Mouse (Mus musculus) hindbrain, embryonic 10.5 days (tissue): ENCODE measurements at regions not wholly inside any gene's neighbourhood (a gene's known extent, or its start where the extent isn't known, plus 50 kb on each side); places are given as distances from the start of the nearest gene placed in this dataset.

Source experiments
- DNase-seq: peaks from one replicate; pipeline ENCODE4 v3.0.0-alpha.2; 2017; ENCODE audit warnings: low spot score
- H3K27ac ChIP-seq: fragments of 300-500 bp; sonication (generic); 2 replicates; pipeline ENCODE4 v1.5.1; 2016; ENCODE audit warnings: mild to moderate bottlenecking, moderate library complexity
- H3K27me3 ChIP-seq: fragments of 300-500 bp; sonication (generic); 2 replicates; pipeline ENCODE4 v1.6.1; 2016; ENCODE audit warnings: mild to moderate bottlenecking; ENCODE audit not compliant: poor library complexity, insufficient read depth, severe bottlenecking
- H3K36me3 ChIP-seq: fragments of 300-500 bp; sonication (generic); 2 replicates; pipeline ENCODE4 v1.6.1; 2016; ENCODE audit warnings: mild to moderate bottlenecking, moderate library complexity
- H3K4me1 ChIP-seq: fragments of 300-500 bp; sonication (generic); replicated peaks from 2 replicates; pipeline ENCODE4 v1.6.1; 2016; ENCODE audit warnings: mild to moderate bottlenecking
- H3K4me3 ChIP-seq: fragments of 300-500 bp; sonication (generic); 2 replicates; pipeline ENCODE4 v1.5.1; 2016; ENCODE audit warnings: mild to moderate bottlenecking, moderate library complexity
- H3K9me3 ChIP-seq: fragments of 300-500 bp; sonication (generic); 2 replicates; pipeline ENCODE4 v1.6.1; 2016; ENCODE audit warnings: mild to moderate bottlenecking, moderate library complexity
- WGBS: fragments of 180-500 bp; shearing (Covaris S2); methylation state at CpG from one replicate; pipeline ENCODE4 v1.1.7; 2016; 5-methylcytosine and 5-hydroxymethylcytosine counted together

GRCm38 (mm10) chr3:147963698-147964476 is 1026.5 kb downstream of the Adgrl2 start:
- H3K4me1 ChIP-seq = peaks cover 43% of the 10 kb centered on the region
- H3K4me3 ChIP-seq = no peak overlapping the region
- DNase-seq = no peak
- WGBS = 22% methylated on average over 13 of the region's 13 CpGs
- no peak overlapping the region for H3K27ac ChIP-seq
- H3K27me3 ChIP-seq = no peaks in the 10 kb centered on the region
- H3K36me3 ChIP-seq = no peaks in the 10 kb centered on the region
- H3K9me3 ChIP-seq = no peaks in the 10 kb centered on the region

DNA sequence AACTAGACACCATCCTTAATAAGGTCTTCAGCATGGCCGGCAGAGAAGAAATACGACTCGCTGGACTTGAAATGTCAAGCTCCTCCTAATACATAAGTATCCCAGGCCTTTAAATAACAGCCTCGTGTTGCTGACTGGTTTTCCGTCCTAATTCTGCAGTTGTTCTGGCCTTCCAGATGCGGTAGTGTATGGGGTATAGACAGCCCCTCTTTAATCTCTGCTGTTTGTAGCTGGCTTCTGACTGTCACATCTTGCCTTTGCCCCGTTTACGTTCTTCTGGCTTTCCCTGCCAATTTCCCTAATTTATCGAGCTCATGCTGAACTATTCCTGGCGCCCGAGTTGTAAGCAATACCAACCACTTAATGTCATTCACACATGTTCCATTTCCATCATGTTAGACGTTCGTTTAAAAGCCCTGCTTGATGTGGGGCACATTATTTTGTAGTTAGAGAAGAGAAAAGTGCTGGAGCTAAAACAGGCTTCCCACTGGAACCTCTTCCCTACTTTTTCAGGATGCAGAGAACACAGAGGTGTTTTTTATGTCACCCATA is 1042.2 kb downstream of the Adgrl2 start:
- H3K4me1 ChIP-seq = no peaks in the 10 kb centered on the region
- H3K4me3 ChIP-seq = no peak overlapping the region
- no peak for DNase-seq
- H3K27me3 ChIP-seq = no peaks in the 10 kb centered on the region
- H3K27ac ChIP-seq = no peak overlapping the region
- no peaks in the 10 kb centered on the region for H3K9me3 ChIP-seq
- no peaks in the 10 kb centered on the region for H3K36me3 ChIP-seq
- 88% methylated on average over 13 of the region's 13 CpGs for WGBS

DNA sequence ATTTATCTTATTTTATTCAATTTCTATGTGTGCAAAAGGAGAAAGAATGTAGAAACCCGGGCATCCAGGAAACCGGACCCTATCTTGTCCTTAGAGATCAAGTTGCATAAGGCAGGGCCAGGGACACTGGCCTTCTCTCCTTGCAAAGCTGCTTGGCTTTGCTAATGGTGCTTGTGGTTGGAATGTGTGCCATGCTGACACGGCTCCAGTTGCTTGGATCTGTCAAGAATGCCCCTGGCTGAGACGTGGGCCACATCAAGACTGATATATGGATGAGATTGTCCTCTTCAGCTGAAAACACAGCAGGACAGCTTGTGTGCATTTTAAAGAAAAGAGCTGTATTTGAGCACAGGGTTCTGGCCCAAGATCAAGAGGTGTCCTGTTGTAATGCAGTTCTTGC is 1047.0 kb downstream of the Adgrl2 start:
- H3K4me3 ChIP-seq = no peak overlapping the region
- H3K9me3 ChIP-seq = no peaks in the 10 kb centered on the region
- H3K36me3 ChIP-seq = no peaks in the 10 kb centered on the region
- WGBS = 76% methylated on average over 4 of the region's 4 CpGs
- no peaks in the 10 kb centered on the region for H3K4me1 ChIP-seq
- DNase-seq = no peak
- H3K27ac ChIP-seq = no peak overlapping the region
- H3K27me3 ChIP-seq = no peaks in the 10 kb centered on the region

GRCm38 (mm10) chr3:147930811-147931251 is 1059.5 kb downstream of the Adgrl2 start:
- Histone ChIP-seq H3K4me1 (peaks cover 5% of the 10 kb centered on the region; the same call in 1 of the 2 replicates), H3K9me3 (no peaks in the 10 kb centered on the region), H3K27ac (no peak overlapping the region), H3K36me3 (no peaks in the 10 kb centered on the region), H3K27me3 (no peaks in the 10 kb centered on the region), H3K4me3 (no peak overlapping the region)
- WGBS = 81% methylated on average over 6 of the region's 6 CpGs
- no peak for DNase-seq

GRCm38 (mm10) chr3:147920181-147920580 is 1068.0 kb downstream of the Ttll7 start:
- Histone ChIP-seq H3K4me3 (no peak overlapping the region), H3K9me3 (no peaks in the 10 kb centered on the region), H3K4me1 (peaks cover 4% of the 10 kb centered on the region; the same call in 1 of the 2 replicates), H3K36me3 (no peaks in the 10 kb centered on the region), H3K27me3 (no peaks in the 10 kb centered on the region), H3K27ac (no peak overlapping the region)
- DNase-seq = no peak
- 90% methylated on average over 2 of the region's 2 CpGs for WGBS

DNA sequence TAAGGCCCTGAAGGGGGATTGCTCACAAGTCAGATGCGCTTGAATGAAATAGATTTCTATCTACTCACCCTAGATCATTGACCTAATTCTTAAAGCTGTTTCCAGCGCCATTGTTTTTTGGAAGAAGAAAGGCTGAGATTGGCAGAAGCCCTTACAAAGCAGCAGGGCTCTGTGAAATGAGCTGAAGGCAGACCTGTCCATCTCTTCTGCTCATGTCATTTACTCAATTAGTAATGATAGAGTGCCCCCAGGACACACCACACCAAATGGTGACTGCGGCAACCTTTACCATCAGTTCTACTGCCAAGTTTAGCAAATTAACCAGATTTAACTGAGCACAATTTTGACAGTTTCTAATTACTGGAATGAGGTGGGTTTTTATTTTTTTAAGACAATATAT is 1067.5 kb downstream of the Ttll7 start:
- H3K4me3 ChIP-seq = no peak overlapping the region
- DNase-seq = no peak
- H3K27me3 ChIP-seq = no peaks in the 10 kb centered on the region
- 67% methylated on average over 3 of the region's 3 CpGs for WGBS
- no peak overlapping the region for H3K27ac ChIP-seq
- H3K36me3 ChIP-seq = no peaks in the 10 kb centered on the region
- H3K9me3 ChIP-seq = no peaks in the 10 kb centered on the region
- H3K4me1 ChIP-seq = peaks cover 4% of the 10 kb centered on the region; the same call in 1 of the 2 replicates

DNA sequence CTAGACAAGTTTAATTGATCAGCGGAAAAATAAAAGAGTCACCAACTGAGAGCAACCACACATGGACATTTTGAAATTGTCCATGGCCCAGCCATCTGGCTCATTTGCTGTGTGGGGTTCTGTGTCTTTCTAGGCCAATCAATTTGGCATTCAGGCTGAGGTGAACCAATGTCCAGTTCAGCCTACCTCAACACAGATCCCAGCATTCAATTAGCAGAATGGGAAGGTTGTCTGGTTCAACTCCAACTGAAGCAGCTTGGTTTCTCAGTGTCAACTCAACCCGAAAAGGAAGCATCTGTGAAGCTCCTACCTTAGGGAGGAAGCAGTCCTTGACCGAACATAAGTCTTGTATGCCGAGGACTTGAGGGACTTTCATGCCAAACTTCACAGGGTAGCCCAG is 1067.0 kb downstream of the Ttll7 start:
- Histone ChIP-seq H3K36me3 (no peaks in the 10 kb centered on the region), H3K27me3 (no peaks in the 10 kb centered on the region), H3K27ac (no peak overlapping the region), H3K4me1 (peaks cover 4% of the 10 kb centered on the region; the same call in 1 of the 2 replicates), H3K4me3 (no peak overlapping the region), H3K9me3 (no peaks in the 10 kb centered on the region)
- no peak for DNase-seq
- 90% methylated on average over 4 of the region's 4 CpGs for WGBS

- WGBS = 64% methylated on average over 1 of the region's 1 CpGs
- no peaks in the 10 kb centered on the region for H3K36me3 ChIP-seq
These were observed 1044.6 kb downstream of the Ttll7 start for GRCm38 (mm10) chr3:147896751-147897150.

DNA sequence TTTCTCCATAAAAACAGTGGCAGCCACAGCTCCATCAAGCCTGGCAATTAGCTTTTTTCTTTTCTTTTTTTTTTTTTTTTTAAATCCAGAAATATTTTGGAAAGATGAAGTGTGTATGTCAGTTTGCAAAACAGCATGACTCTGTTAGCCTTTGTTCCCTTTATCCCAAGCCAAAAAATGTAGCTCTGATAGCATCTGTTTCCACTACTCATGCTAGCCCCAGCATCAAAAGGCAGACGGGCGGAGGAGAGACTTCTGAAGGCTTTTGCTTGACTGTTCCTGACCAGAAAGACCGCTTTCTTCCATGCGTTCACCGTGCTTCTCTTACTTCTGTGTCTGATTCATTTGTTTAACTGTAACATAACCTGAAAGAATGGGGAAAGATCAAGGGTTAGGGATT is 1039.5 kb downstream of the Ttll7 start:
- DNase-seq = no peak

More at GRCm38 (mm10) chr3:147896751-147897150, 1044.6 kb downstream of the Ttll7 start:
- DNase-seq = no peak
- no peaks in the 10 kb centered on the region for H3K9me3 ChIP-seq
- H3K27ac ChIP-seq = no peak overlapping the region
- no peaks in the 10 kb centered on the region for H3K27me3 ChIP-seq
- no peak overlapping the region for H3K4me3 ChIP-seq
- no peaks in the 10 kb centered on the region for H3K4me1 ChIP-seq

GRCm38 (mm10) chr3:147886261-147886893 is 1034.2 kb downstream of the Ttll7 start:
- DNase-seq = no peak
- Histone ChIP-seq H3K4me3 (no peak overlapping the region), H3K27me3 (no peaks in the 10 kb centered on the region), H3K9me3 (no peaks in the 10 kb centered on the region), H3K36me3 (no peaks in the 10 kb centered on the region), H3K27ac (no peak overlapping the region), H3K4me1 (peaks cover 10% of the 10 kb centered on the region)
- 67% methylated on average over 10 of the region's 10 CpGs for WGBS

More for the DNA sequence above, 1039.5 kb downstream of the Ttll7 start:
- 77% methylated on average over 5 of the region's 5 CpGs for WGBS
- no peak overlapping the region for H3K4me3 ChIP-seq
- no peaks in the 10 kb centered on the region for H3K4me1 ChIP-seq
- H3K9me3 ChIP-seq = no peaks in the 10 kb centered on the region
- no peak overlapping the region for H3K27ac ChIP-seq
- no peaks in the 10 kb centered on the region for H3K27me3 ChIP-seq
- no peaks in the 10 kb centered on the region for H3K36me3 ChIP-seq

GRCm38 (mm10) chr3:147882936-147883645 is 1030.9 kb downstream of the Ttll7 start:
- peaks cover 10% of the 10 kb centered on the region for H3K4me1 ChIP-seq
- no peaks in the 10 kb centered on the region for H3K36me3 ChIP-seq
- H3K9me3 ChIP-seq = no peaks in the 10 kb centered on the region
- H3K4me3 ChIP-seq = no peak overlapping the region
- peak overlapping the region; percentile 66 for H3K27ac ChIP-seq
- H3K27me3 ChIP-seq = no peaks in the 10 kb centered on the region
- WGBS = 64% methylated on average over 10 of the region's 10 CpGs
- DNase-seq = peak; percentile 14

DNA sequence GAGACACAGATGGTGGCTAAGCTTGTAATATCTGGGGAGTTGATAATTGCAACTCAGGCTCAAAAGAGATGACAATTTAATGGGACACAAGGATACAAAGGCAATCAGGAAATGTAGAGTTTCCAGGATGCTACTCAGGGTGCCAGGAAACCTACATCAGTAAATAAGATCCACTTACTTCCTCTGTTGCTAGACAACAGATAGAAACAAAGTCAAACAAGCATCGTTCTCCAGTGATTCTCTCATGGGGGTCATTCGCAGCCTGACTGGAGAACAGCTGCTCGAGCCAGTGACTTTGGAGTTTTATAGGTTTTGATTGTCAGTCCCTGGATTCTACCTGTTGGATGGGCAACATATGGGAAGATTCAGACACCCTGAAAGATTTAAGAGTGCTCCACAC is 1026.5 kb downstream of the Ttll7 start:
- Histone ChIP-seq H3K4me1 (peaks cover 10% of the 10 kb centered on the region), H3K27me3 (no peaks in the 10 kb centered on the region), H3K4me3 (no peak overlapping the region), H3K9me3 (no peaks in the 10 kb centered on the region), H3K27ac (no peak overlapping the region), H3K36me3 (no peaks in the 10 kb centered on the region)
- 74% methylated on average over 3 of the region's 3 CpGs for WGBS
- DNase-seq = no peak
